ENCODE assay signal across 8 mouse cellular contexts in genomic region chr11:119300246-119300935, GRCm38 (mm10). TPM values are rescaled to one million over a fixed set of nuclear protein-coding genes. Genes with fewer than 3 reads are reported as not detected.
DNase-seq lines count a peak whose midpoint lies in the region; ATAC-seq and TF ChIP-seq lines count a peak whose summit lies in the region.

No protein-coding gene starts in this region.

- TF ChIP-seq CTCF in bone marrow macrophage, adult 2 months (IDR thresholded peaks at IDR 0.05; ENCODE audit: low read depth, low read length) = no peak

- ATAC-seq in kidney, embryonic 16.5 days (ENCODE audit: low FRiP score, low TSS enrichment) = no peak
- ATAC-seq in hindbrain, embryonic 13.5 days (ENCODE audit: low FRiP score) = peak; percentile 86
- no peak; the same call in 1 of the 2 replicates for ATAC-seq in midbrain, embryonic 13.5 days

- H3K36me3 ChIP-seq in kidney, embryonic 16.5 days (ENCODE audit: insufficient read depth, low read length) = peaks cover 25% of the 10 kb centered on the region
- peaks cover 28% of the 10 kb centered on the region for H3K36me3 ChIP-seq in hindbrain, embryonic 13.5 days
- peaks cover 28% of the 10 kb centered on the region for H3K36me3 ChIP-seq in midbrain, embryonic 13.5 days

- H3K9ac ChIP-seq in kidney, embryonic 16.5 days (replicated peaks; ENCODE audit: low read length) = peak overlapping the region; percentile 94
- peak overlapping the region; percentile 99 for H3K9ac ChIP-seq in hindbrain, embryonic 13.5 days
- H3K9ac ChIP-seq in midbrain, embryonic 13.5 days (replicated peaks) = peak overlapping the region; percentile 96

- no peak for TF ChIP-seq POLR2A in bone marrow macrophage, adult 2 months (IDR thresholded peaks at IDR 0.05; ENCODE audit: borderline replicate concordance, low read depth, low read length)

- H3K27me3 ChIP-seq in kidney, embryonic 16.5 days (ENCODE audit: insufficient read depth, low read length) = no peaks in the 10 kb centered on the region
- peaks cover 12% of the 10 kb centered on the region for H3K27me3 ChIP-seq in hindbrain, embryonic 13.5 days
- peaks cover 3% of the 10 kb centered on the region; the same call in 1 of the 2 replicates for H3K27me3 ChIP-seq in midbrain, embryonic 13.5 days

- no peak for DNase-seq in kidney, postnatal 36 days
- DNase-seq in T-cell, adult 2 months (ENCODE audit: low spot score) = no peak
- no peak for DNase-seq in kidney, postnatal 25 days
- DNase-seq in layer of hippocampus, adult 18-20 months (ENCODE audit: low spot score in 2 of 2) = no peak

- WGBS in kidney, embryonic 16.5 days = 1% methylated on average over 31 of the region's 31 CpGs
- 2% methylated on average over 31 of the region's 31 CpGs for WGBS in hindbrain, embryonic 13.5 days
- 2% methylated on average over 31 of the region's 31 CpGs for WGBS in midbrain, embryonic 13.5 days

- peaks cover 17% of the 10 kb centered on the region for H3K4me1 ChIP-seq in kidney, embryonic 16.5 days (ENCODE audit: insufficient read depth, low read length)
- H3K4me1 ChIP-seq in bone marrow macrophage, adult 2 months (ENCODE audit: control insufficient read depth, insufficient read depth, low read length) = peaks cover 5% of the 10 kb centered on the region; the same call in 1 of the 2 replicates
- peaks cover 27% of the 10 kb centered on the region for H3K4me1 ChIP-seq in hindbrain, embryonic 13.5 days (replicated peaks)
- H3K4me1 ChIP-seq in midbrain, embryonic 13.5 days (replicated peaks) = peaks cover 29% of the 10 kb centered on the region

- peak overlapping the region; percentile 88 for H3K27ac ChIP-seq in kidney, embryonic 16.5 days (ENCODE audit: low read length)
- peak overlapping the region; percentile 52; the same call in 1 of the 2 replicates for H3K27ac ChIP-seq in bone marrow macrophage, adult 2 months (ENCODE audit: insufficient read depth, low read depth, low read length)
- H3K27ac ChIP-seq in hindbrain, embryonic 13.5 days = peak overlapping the region; percentile 98
- H3K27ac ChIP-seq in midbrain, embryonic 13.5 days = peak overlapping the region; percentile 98

- no peaks in the 10 kb centered on the region for H3K9me3 ChIP-seq in kidney, embryonic 16.5 days (ENCODE audit: low read length)
- no peaks in the 10 kb centered on the region for H3K9me3 ChIP-seq in hindbrain, embryonic 13.5 days
- no peaks in the 10 kb centered on the region for H3K9me3 ChIP-seq in midbrain, embryonic 13.5 days

- peak overlapping the region; percentile 92 for H3K4me3 ChIP-seq in kidney, embryonic 16.5 days (ENCODE audit: low read length)
- H3K4me3 ChIP-seq in bone marrow macrophage, adult 2 months (ENCODE audit: insufficient read depth, low read length) = peak overlapping the region; percentile 99
- peak overlapping the region; percentile 98 for H3K4me3 ChIP-seq in hindbrain, embryonic 13.5 days
- H3K4me3 ChIP-seq in midbrain, embryonic 13.5 days (replicated peaks) = peak overlapping the region; percentile 93

- H3K4me2 ChIP-seq in kidney, embryonic 16.5 days (replicated peaks; ENCODE audit: low read depth, low read length) = peak overlapping the region; percentile 91
- peak overlapping the region; percentile 88 for H3K4me2 ChIP-seq in hindbrain, embryonic 13.5 days
- H3K4me2 ChIP-seq in midbrain, embryonic 13.5 days (replicated peaks) = peak overlapping the region; percentile 74

RNA-seq across cellular contexts. Expression of gene Eif4a3, which starts 0.5 kb away (rescaled TPM):
- 381 and 389 TPM in 2 replicates for polyA plus RNA-seq in kidney, embryonic 16.5 days (2015; fragmentation: Nextera tagmentation; extraction: Ambion mirVana)
- 105 and 120 TPM in 2 replicates for polyA plus RNA-seq in bone marrow macrophage, adult 2 months (2012; ENCODE audit: insufficient read depth, insufficient read length, missing spikeins)
- 266 and 296 TPM in 2 replicates for polyA plus RNA-seq in hindbrain, embryonic 13.5 days (2015; fragmentation: Nextera tagmentation; extraction: Ambion mirVana)
- polyA plus RNA-seq in midbrain, embryonic 13.5 days (2015; fragmentation: Nextera tagmentation; extraction: Ambion mirVana) = 317 and 341 TPM in 2 replicates
- 10 to 100 TPM; 92.8 to 97.8 TPM for total RNA-seq in layer of hippocampus, adult 18-20 months (2021)

RNA-seq across cellular contexts. Expression of gene Card14, which starts 7.2 kb away (rescaled TPM):
- 0.36 and 0.52 TPM in 2 replicates for polyA plus RNA-seq in kidney, embryonic 16.5 days (2015; fragmentation: Nextera tagmentation; extraction: Ambion mirVana)
- not detected in 2 replicates for polyA plus RNA-seq in bone marrow macrophage, adult 2 months (2012; ENCODE audit: insufficient read depth, insufficient read length, missing spikeins)
- 0.06 and 0.09 TPM in 2 replicates for polyA plus RNA-seq in hindbrain, embryonic 13.5 days (2015; fragmentation: Nextera tagmentation; extraction: Ambion mirVana)
- polyA plus RNA-seq in midbrain, embryonic 13.5 days (2015; fragmentation: Nextera tagmentation; extraction: Ambion mirVana) = 0.08 and 0.09 TPM in 2 replicates
- total RNA-seq in layer of hippocampus, adult 18-20 months (2021) = under 1 TPM; 0.36 to 0.47 TPM

RNA-seq across cellular contexts. Expression of gene Gaa, which starts 32.7 kb away (rescaled TPM):
- polyA plus RNA-seq in kidney, embryonic 16.5 days (2015; fragmentation: Nextera tagmentation; extraction: Ambion mirVana) = 80.7 and 82.6 TPM in 2 replicates
- 58.3 and 65.2 TPM in 2 replicates for polyA plus RNA-seq in bone marrow macrophage, adult 2 months (2012; ENCODE audit: insufficient read depth, insufficient read length, missing spikeins)
- 59.6 and 62.3 TPM in 2 replicates for polyA plus RNA-seq in hindbrain, embryonic 13.5 days (2015; fragmentation: Nextera tagmentation; extraction: Ambion mirVana)
- 49.9 and 50.7 TPM in 2 replicates for polyA plus RNA-seq in midbrain, embryonic 13.5 days (2015; fragmentation: Nextera tagmentation; extraction: Ambion mirVana)
- total RNA-seq in layer of hippocampus, adult 18-20 months (2021) = 100 to 1,000 TPM; 347 to 355 TPM

RNA-seq across cellular contexts. Expression of gene Sgsh, which starts 54.9 kb away (rescaled TPM):
- polyA plus RNA-seq in kidney, embryonic 16.5 days (2015; fragmentation: Nextera tagmentation; extraction: Ambion mirVana) = 8.3 and 8.7 TPM in 2 replicates
- polyA plus RNA-seq in bone marrow macrophage, adult 2 months (2012; ENCODE audit: insufficient read depth, insufficient read length, missing spikeins) = 39.6 and 41.9 TPM in 2 replicates
- polyA plus RNA-seq in hindbrain, embryonic 13.5 days (2015; fragmentation: Nextera tagmentation; extraction: Ambion mirVana) = 4.7 and 5.5 TPM in 2 replicates
- 3.1 and 4.0 TPM in 2 replicates for polyA plus RNA-seq in midbrain, embryonic 13.5 days (2015; fragmentation: Nextera tagmentation; extraction: Ambion mirVana)
- 1 to 10 TPM; 5.2 to 6.1 TPM for total RNA-seq in layer of hippocampus, adult 18-20 months (2021)

RNA-seq across cellular contexts. Expression of gene Slc26a11, which starts 55.0 kb away (rescaled TPM):
- 11.3 and 12.5 TPM in 2 replicates for polyA plus RNA-seq in kidney, embryonic 16.5 days (2015; fragmentation: Nextera tagmentation; extraction: Ambion mirVana)
- 50.6 and 63.4 TPM in 2 replicates for polyA plus RNA-seq in bone marrow macrophage, adult 2 months (2012; ENCODE audit: insufficient read depth, insufficient read length, missing spikeins)
- 4.8 and 5.3 TPM in 2 replicates for polyA plus RNA-seq in hindbrain, embryonic 13.5 days (2015; fragmentation: Nextera tagmentation; extraction: Ambion mirVana)
- polyA plus RNA-seq in midbrain, embryonic 13.5 days (2015; fragmentation: Nextera tagmentation; extraction: Ambion mirVana) = 4.3 and 5.0 TPM in 2 replicates
- total RNA-seq in layer of hippocampus, adult 18-20 months (2021) = 1 to 10 TPM; 5.8 to 6.1 TPM
